Mouse (Mus musculus): ENCODE data around the gene Mad1l1. TPM values are rescaled to one million over a fixed set of nuclear protein-coding genes. Genes with fewer than 3 reads are reported as not detected.

Mad1l1 gene
- polyA plus RNA-seq, 1 experiment from 2014 or later: 25.2 TPM

DNA sequence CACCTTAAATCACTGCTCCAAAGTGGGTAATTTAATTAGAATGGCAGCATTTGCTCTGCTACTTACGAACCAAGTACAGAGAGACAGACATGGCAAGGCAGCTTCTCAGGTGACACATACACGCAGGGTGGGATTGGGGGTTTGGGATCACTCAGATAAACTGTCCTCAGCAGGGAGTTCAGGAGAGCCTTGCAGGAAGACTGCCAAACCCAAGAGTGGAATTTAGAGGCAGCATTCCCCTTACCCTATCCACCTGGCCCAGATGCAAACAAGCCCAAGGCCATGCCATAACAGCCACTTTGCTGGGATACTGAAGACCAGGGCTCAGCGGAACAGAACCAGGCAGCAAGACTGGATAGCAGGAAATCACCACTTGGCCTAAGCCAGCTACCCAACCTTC, 124.9 kb downstream of the Mad1l1 start:
- H3K4me2 ChIP-seq: no peak overlapping the region
- no peak overlapping the region for H3K9ac ChIP-seq
- no peaks in the 10 kb centered on the region for H3K27me3 ChIP-seq (replicated peaks)
- peaks cover 11% of the 10 kb centered on the region for H3K4me1 ChIP-seq
- H3K36me3 ChIP-seq: peaks cover 13% of the 10 kb centered on the region
- WGBS: 83% methylated on average over 3 of the region's 3 CpGs
- ATAC-seq (ENCODE audit: extremely low read depth, insufficient number of reproducible peaks, low FRiP score, low TSS enrichment): no peak
- no peaks in the 10 kb centered on the region for H3K9me3 ChIP-seq
- no peak overlapping the region for H3K27ac ChIP-seq (replicated peaks)
- H3K4me3 ChIP-seq: no peak overlapping the region

DNA sequence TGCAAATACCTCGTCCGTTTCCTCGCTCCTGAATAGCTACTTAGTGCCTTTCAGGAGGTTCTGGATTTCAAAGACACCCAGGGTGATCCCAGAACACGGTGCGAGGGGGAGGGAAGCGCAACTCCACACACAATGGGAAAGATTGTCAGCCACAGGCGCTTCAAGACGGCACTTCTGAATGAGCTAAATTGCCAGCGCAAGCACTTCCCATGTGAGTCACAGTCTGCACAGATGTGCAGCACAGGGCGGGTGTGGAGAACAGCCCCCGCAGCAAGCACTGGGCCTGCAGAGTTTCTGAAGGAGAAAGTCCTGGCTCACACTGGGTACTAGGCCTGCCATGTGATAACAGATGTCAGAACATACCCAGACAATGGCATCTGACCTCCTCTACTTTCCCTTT, 127.2 kb downstream of the Mad1l1 start:
- Histone ChIP-seq H3K36me3 (peaks cover 13% of the 10 kb centered on the region), H3K4me3 (no peak overlapping the region), H3K9me3 (no peaks in the 10 kb centered on the region), H3K27me3 (replicated peaks) (no peaks in the 10 kb centered on the region), H3K9ac (no peak overlapping the region), H3K4me1 (peaks cover 11% of the 10 kb centered on the region), H3K4me2 (no peak overlapping the region), H3K27ac (replicated peaks) (no peak overlapping the region)
- 66% methylated on average over 11 of the region's 11 CpGs for WGBS
- no peak for ATAC-seq (ENCODE audit: extremely low read depth, insufficient number of reproducible peaks, low FRiP score, low TSS enrichment)

DNA sequence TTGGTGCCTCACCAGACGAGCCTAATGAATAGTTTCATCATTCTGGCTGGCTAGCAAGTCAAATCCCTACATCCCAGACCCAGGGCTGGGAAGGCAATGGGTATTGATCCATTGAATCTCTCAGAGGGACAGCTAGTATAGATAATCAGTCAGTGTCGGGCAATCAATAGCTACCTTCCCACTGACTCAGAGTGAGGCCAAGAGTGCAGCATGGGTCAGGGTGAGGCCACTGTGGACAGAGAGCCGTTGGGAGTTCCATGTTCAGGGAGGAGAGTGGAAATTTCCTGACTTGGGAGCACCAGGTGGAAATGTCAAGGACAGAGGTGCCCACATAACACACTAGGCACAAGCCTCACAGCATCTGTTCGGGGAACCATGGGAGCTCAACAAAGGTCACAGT, 129.8 kb downstream of the Mad1l1 start:
- H3K27ac ChIP-seq (replicated peaks): no peak overlapping the region
- 75% methylated on average over 4 of the region's 4 CpGs for WGBS
- peaks cover 13% of the 10 kb centered on the region for H3K36me3 ChIP-seq
- ATAC-seq (ENCODE audit: extremely low read depth, insufficient number of reproducible peaks, low FRiP score, low TSS enrichment): no peak
- H3K4me3 ChIP-seq: no peak overlapping the region
- H3K4me1 ChIP-seq: peaks cover 11% of the 10 kb centered on the region
- no peaks in the 10 kb centered on the region for H3K27me3 ChIP-seq (replicated peaks)
- H3K9ac ChIP-seq: no peak overlapping the region
- H3K4me2 ChIP-seq: no peak overlapping the region
- no peaks in the 10 kb centered on the region for H3K9me3 ChIP-seq

DNA sequence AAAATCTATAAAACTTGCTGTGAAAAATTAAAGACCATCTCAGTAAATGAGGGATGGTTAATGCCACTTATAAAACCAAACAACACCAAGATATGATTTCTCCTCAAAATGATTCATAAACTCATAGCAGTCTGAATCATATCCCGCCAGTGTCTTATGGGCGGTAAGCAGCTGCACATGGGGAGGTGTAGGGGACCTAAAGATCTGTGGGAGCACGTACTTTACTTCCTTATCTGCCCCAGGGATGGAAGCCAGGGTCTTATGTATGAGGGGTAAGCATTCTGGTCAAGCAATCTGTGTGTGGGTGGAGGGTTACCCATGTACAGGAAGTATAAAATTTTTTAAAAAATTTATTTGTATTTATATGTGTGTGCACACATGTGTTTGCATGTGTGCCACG, 135.0 kb downstream of the Mad1l1 start:
- Histone ChIP-seq H3K4me3 (no peak overlapping the region), H3K27me3 (replicated peaks) (no peaks in the 10 kb centered on the region), H3K36me3 (no peaks in the 10 kb centered on the region), H3K4me2 (no peak overlapping the region), H3K27ac (replicated peaks) (no peak overlapping the region), H3K9ac (no peak overlapping the region), H3K9me3 (no peaks in the 10 kb centered on the region), H3K4me1 (no peaks in the 10 kb centered on the region)
- ATAC-seq (ENCODE audit: extremely low read depth, insufficient number of reproducible peaks, low FRiP score, low TSS enrichment): no peak
- WGBS: 82% methylated on average over 4 of the region's 4 CpGs

DNA sequence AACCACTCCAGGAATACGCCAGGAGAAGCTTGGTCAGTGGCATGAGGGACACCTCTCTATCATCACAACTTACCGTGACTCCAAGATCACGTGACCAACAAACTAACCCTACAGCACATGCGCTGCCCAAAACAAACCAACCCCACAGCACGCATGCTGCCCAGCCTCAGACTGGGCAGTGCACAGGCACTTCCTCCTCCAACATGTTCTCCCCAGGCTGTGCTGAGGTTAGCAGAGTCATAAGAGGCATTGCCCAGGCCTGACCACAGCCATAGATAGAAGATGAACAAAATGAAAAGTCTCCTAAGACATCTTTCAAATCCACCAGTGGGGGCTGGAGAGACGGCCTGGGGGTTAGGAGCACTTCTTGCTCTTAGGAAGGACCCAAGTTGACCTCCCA, 135.6 kb downstream of the Mad1l1 start:
- Histone ChIP-seq H3K36me3 (no peaks in the 10 kb centered on the region), H3K9ac (no peak overlapping the region), H3K4me3 (no peak overlapping the region), H3K27me3 (replicated peaks) (no peaks in the 10 kb centered on the region), H3K4me2 (no peak overlapping the region), H3K27ac (replicated peaks) (no peak overlapping the region), H3K4me1 (no peaks in the 10 kb centered on the region), H3K9me3 (no peaks in the 10 kb centered on the region)
- 86% methylated on average over 6 of the region's 6 CpGs for WGBS
- ATAC-seq (ENCODE audit: extremely low read depth, insufficient number of reproducible peaks, low FRiP score, low TSS enrichment): no peak

GRCm38 (mm10) chr5:140183387-140183786, 138.0 kb downstream of the Mad1l1 start:
- Histone ChIP-seq H3K4me1 (peaks cover 7% of the 10 kb centered on the region), H3K27me3 (replicated peaks) (no peaks in the 10 kb centered on the region), H3K9me3 (no peaks in the 10 kb centered on the region), H3K9ac (no peak overlapping the region), H3K4me3 (no peak overlapping the region), H3K4me2 (no peak overlapping the region), H3K27ac (replicated peaks) (no peak overlapping the region), H3K36me3 (no peaks in the 10 kb centered on the region)
- ATAC-seq (ENCODE audit: extremely low read depth, insufficient number of reproducible peaks, low FRiP score, low TSS enrichment): no peak
- 82% methylated on average over 7 of the region's 7 CpGs for WGBS

DNA sequence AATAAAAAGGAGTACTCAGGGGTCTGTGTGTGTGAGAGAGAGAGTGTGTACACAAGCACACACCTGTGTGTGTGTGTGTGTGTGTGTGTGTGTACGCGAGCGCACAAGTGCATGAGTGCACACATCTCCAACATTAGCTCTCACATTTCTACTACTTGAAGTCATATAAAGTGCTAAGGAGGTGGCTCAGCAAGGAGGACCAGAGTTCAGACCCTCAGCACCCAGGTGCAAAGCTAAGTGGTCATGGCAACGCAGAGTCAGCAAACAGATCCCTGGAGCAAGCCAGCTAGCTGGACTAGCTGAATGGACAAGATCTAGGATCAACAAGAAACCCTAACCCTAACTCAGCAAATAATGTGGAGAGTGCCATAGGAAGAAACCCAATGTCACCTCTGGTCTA, 139.0 kb downstream of the Mad1l1 start:
- Histone ChIP-seq H3K36me3 (no peaks in the 10 kb centered on the region), H3K27ac (replicated peaks) (no peak overlapping the region), H3K4me2 (no peak overlapping the region), H3K9me3 (no peaks in the 10 kb centered on the region), H3K9ac (no peak overlapping the region), H3K4me1 (peaks cover 15% of the 10 kb centered on the region), H3K27me3 (replicated peaks) (no peaks in the 10 kb centered on the region), H3K4me3 (no peak overlapping the region)
- no peak for ATAC-seq (ENCODE audit: extremely low read depth, insufficient number of reproducible peaks, low FRiP score, low TSS enrichment)
- 94% methylated on average over 4 of the region's 4 CpGs for WGBS

GRCm38 (mm10) chr5:140180016-140180415, 141.3 kb downstream of the Mad1l1 start:
- no peak for ATAC-seq (ENCODE audit: extremely low read depth, insufficient number of reproducible peaks, low FRiP score, low TSS enrichment)
- Histone ChIP-seq H3K27ac (replicated peaks) (no peak overlapping the region), H3K27me3 (replicated peaks) (no peaks in the 10 kb centered on the region), H3K4me2 (no peak overlapping the region), H3K9me3 (no peaks in the 10 kb centered on the region), H3K9ac (no peak overlapping the region), H3K4me3 (no peak overlapping the region), H3K36me3 (no peaks in the 10 kb centered on the region), H3K4me1 (peaks cover 18% of the 10 kb centered on the region)
- WGBS: 92% methylated on average over 5 of the region's 5 CpGs

DNA sequence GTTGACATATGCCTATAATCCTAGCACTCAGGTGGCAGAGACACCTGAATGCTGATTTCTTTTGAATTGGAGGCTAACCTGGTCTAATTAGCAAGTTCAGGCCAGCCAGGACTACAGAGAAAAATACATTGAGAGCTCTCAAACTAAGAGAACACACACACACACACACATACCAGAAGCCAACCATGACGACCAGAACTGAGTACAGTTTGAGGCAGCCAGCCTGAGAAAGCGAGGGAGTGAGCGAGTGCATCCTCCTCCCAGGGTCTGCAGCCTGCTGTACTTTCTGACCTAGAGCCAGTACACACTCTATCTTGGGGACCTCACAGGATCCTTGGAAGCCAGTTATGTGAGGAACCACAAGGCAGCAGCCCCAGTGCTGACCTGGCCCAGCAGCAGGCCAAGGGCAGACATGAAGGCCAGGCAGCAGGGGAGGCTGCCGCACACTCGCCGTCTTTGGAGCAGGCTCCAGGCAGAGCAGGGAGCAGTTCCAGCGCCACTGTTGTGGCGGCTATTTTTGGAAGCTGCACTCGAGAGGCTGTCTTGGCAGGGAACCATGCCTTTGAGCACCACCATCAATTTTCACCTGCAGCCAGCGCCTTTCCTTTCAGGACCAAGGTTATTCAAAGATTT, 143.2 kb downstream of the Mad1l1 start:
- Histone ChIP-seq H3K4me1 (peaks cover 21% of the 10 kb centered on the region), H3K9me3 (no peaks in the 10 kb centered on the region), H3K27ac (replicated peaks) (peak overlapping the region; percentile 73), H3K4me2 (no peak overlapping the region), H3K27me3 (replicated peaks) (no peaks in the 10 kb centered on the region), H3K9ac (peak overlapping the region; percentile 45), H3K4me3 (no peak overlapping the region), H3K36me3 (no peaks in the 10 kb centered on the region)
- 31% methylated on average over 10 of the region's 10 CpGs for WGBS
- ATAC-seq (ENCODE audit: extremely low read depth, insufficient number of reproducible peaks, low FRiP score, low TSS enrichment): no peak

- ATAC-seq (ENCODE audit: extremely low read depth, insufficient number of reproducible peaks, low FRiP score, low TSS enrichment): no peak
- Histone ChIP-seq H3K4me2 (no peak overlapping the region), H3K9ac (peak overlapping the region; percentile 1; the same call in 1 of the 2 replicates), H3K9me3 (no peaks in the 10 kb centered on the region), H3K4me3 (no peak overlapping the region), H3K27ac (replicated peaks) (no peak overlapping the region), H3K4me1 (peaks cover 21% of the 10 kb centered on the region), H3K27me3 (replicated peaks) (no peaks in the 10 kb centered on the region), H3K36me3 (no peaks in the 10 kb centered on the region)
- 83% methylated on average over 8 of the region's 8 CpGs for WGBS
Measured at GRCm38 (mm10) chr5:140177582-140177981, 143.8 kb downstream of the Mad1l1 start.

GRCm38 (mm10) chr5:140176370-140176769, 145.0 kb downstream of the Mad1l1 start:
- no peak for ATAC-seq (ENCODE audit: extremely low read depth, insufficient number of reproducible peaks, low FRiP score, low TSS enrichment)
- no peaks in the 10 kb centered on the region for H3K36me3 ChIP-seq

GRCm38 (mm10) chr5:140174814-140175490, 146.4 kb downstream of the Mad1l1 start:
- H3K4me1 ChIP-seq: peaks cover 21% of the 10 kb centered on the region
- 85% methylated on average over 14 of the region's 14 CpGs for WGBS
- no peaks in the 10 kb centered on the region for H3K36me3 ChIP-seq
- no peak for ATAC-seq (ENCODE audit: extremely low read depth, insufficient number of reproducible peaks, low FRiP score, low TSS enrichment)
- no peak overlapping the region for H3K9ac ChIP-seq
- no peak overlapping the region for H3K4me2 ChIP-seq
- H3K9me3 ChIP-seq: no peaks in the 10 kb centered on the region
- H3K4me3 ChIP-seq: no peak overlapping the region
- H3K27ac ChIP-seq (replicated peaks): no peak overlapping the region
- H3K27me3 ChIP-seq (replicated peaks): no peaks in the 10 kb centered on the region

More at GRCm38 (mm10) chr5:140176370-140176769, 145.0 kb downstream of the Mad1l1 start:
- no peak overlapping the region for H3K4me2 ChIP-seq
- 58% methylated on average over 3 of the region's 3 CpGs for WGBS
- H3K4me3 ChIP-seq: no peak overlapping the region
- no peaks in the 10 kb centered on the region for H3K9me3 ChIP-seq
- no peak overlapping the region for H3K9ac ChIP-seq
- H3K4me1 ChIP-seq: peaks cover 21% of the 10 kb centered on the region
- H3K27me3 ChIP-seq (replicated peaks): no peaks in the 10 kb centered on the region
- no peak overlapping the region for H3K27ac ChIP-seq (replicated peaks)

Data from heart, embryonic 13.5 days (tissue).